Mouse (Mus musculus): ENCODE measurements around the gene Dcbld1. TPM values are rescaled to one million over a fixed set of nuclear protein-coding genes. Genes with fewer than 3 reads are reported as not detected.
"Not testable (repeated sequence)": the region's sequence is repeated elsewhere in the genome, so short reads cannot be mapped to it uniquely, and the experiment has no call there.

Gene Dcbld1
- polyA plus RNA-seq, 1 experiment from 2014 or later: 35.2 TPM

- 3% methylated on average over 1 of the region's 1 CpGs for WGBS
- H3K4me3 ChIP-seq: no peak overlapping the region
- no peaks in the 10 kb centered on the region for H3K27me3 ChIP-seq
- no peak overlapping the region for H3K4me2 ChIP-seq
- H3K36me3 ChIP-seq: peaks cover 13% of the 10 kb centered on the region
- no peak overlapping the region for H3K9ac ChIP-seq
- H3K9me3 ChIP-seq: no peaks in the 10 kb centered on the region
- no peak overlapping the region for H3K27ac ChIP-seq (replicated peaks)
- ATAC-seq (ENCODE audit: low read depth): no peak
- H3K4me1 ChIP-seq (replicated peaks): no peaks in the 10 kb centered on the region
Observed at GRCm38 (mm10) chr10:52331007-52331406, 97.6 kb downstream of the Dcbld1 start.

GRCm38 (mm10) chr10:52343324-52343723 is 109.9 kb downstream of the Dcbld1 start:
- not testable (repeated sequence) for H3K27me3 ChIP-seq; H3K9me3 ChIP-seq; H3K4me3 ChIP-seq; H3K27ac ChIP-seq (replicated peaks); H3K9ac ChIP-seq; H3K4me1 ChIP-seq (replicated peaks); H3K4me2 ChIP-seq; ATAC-seq (ENCODE audit: low read depth)
- 91% methylated on average over 4 of the region's 4 CpGs for WGBS
- peaks cover 77% of the 10 kb centered on the region for H3K36me3 ChIP-seq

- Histone ChIP-seq H3K27ac (replicated peaks) (no peak overlapping the region), H3K4me3 (no peak overlapping the region), H3K4me2 (no peak overlapping the region), H3K36me3 (peaks cover 64% of the 10 kb centered on the region), H3K4me1 (replicated peaks) (no peaks in the 10 kb centered on the region), H3K27me3 (no peaks in the 10 kb centered on the region), H3K9me3 (no peaks in the 10 kb centered on the region), H3K9ac (no peak overlapping the region)
- no peak for ATAC-seq (ENCODE audit: low read depth)
- 73% methylated on average over 9 of the region's 9 CpGs for WGBS
Observed at GRCm38 (mm10) chr10:52353184-52353583, 119.8 kb downstream of the Dcbld1 start.

- 94% methylated on average over 2 of the region's 2 CpGs for WGBS
- Histone ChIP-seq H3K27me3 (no peaks in the 10 kb centered on the region), H3K9me3 (no peaks in the 10 kb centered on the region), H3K36me3 (peaks cover 24% of the 10 kb centered on the region), H3K27ac (replicated peaks) (no peak within 1 kb of the TSS), H3K4me3 (no peak within 1 kb of the TSS), H3K9ac (no peak within 1 kb of the TSS), H3K4me2 (no peak within 1 kb of the TSS), H3K4me1 (replicated peaks) (no peaks in the 10 kb centered on the region)
- no peak for ATAC-seq (ENCODE audit: low read depth)
Observed at GRCm38 (mm10) chr10:52358467-52358866, 125.0 kb downstream of the Dcbld1 start, which contains the start of gene Gm26741. Gm26741 (plus strand) TSS chr10:52358767.

- Histone ChIP-seq H3K4me3 (no peak overlapping the region), H3K4me1 (replicated peaks) (no peaks in the 10 kb centered on the region), H3K36me3 (peaks cover 14% of the 10 kb centered on the region; the same call in 1 of the 2 replicates), H3K4me2 (no peak overlapping the region), H3K27ac (replicated peaks) (no peak overlapping the region), H3K27me3 (no peaks in the 10 kb centered on the region), H3K9me3 (no peaks in the 10 kb centered on the region), H3K9ac (no peak overlapping the region)
- 97% methylated on average over 4 of the region's 4 CpGs for WGBS
- ATAC-seq (ENCODE audit: low read depth): no peak
Observed at GRCm38 (mm10) chr10:52360241-52360735, 126.9 kb downstream of the Dcbld1 start.

GRCm38 (mm10) chr10:52360862-52361609 is 127.6 kb downstream of the Dcbld1 start:
- Histone ChIP-seq H3K9ac (no peak overlapping the region), H3K36me3 (peaks cover 8% of the 10 kb centered on the region; the same call in 1 of the 2 replicates), H3K4me1 (replicated peaks) (no peaks in the 10 kb centered on the region), H3K27me3 (no peaks in the 10 kb centered on the region), H3K9me3 (no peaks in the 10 kb centered on the region), H3K4me2 (no peak overlapping the region), H3K27ac (replicated peaks) (no peak overlapping the region), H3K4me3 (no peak overlapping the region)
- WGBS: 93% methylated on average over 9 of the region's 9 CpGs
- no peak for ATAC-seq (ENCODE audit: low read depth)

GRCm38 (mm10) chr10:52368376-52368775 is 135.0 kb downstream of the Dcbld1 start:
- Histone ChIP-seq H3K4me3 (no peak overlapping the region), H3K4me2 (no peak overlapping the region), H3K4me1 (replicated peaks) (no peaks in the 10 kb centered on the region), H3K36me3 (no peaks in the 10 kb centered on the region), H3K9me3 (no peaks in the 10 kb centered on the region), H3K9ac (no peak overlapping the region), H3K27me3 (no peaks in the 10 kb centered on the region), H3K27ac (replicated peaks) (no peak overlapping the region)
- ATAC-seq (ENCODE audit: low read depth): no peak
- 91% methylated on average over 4 of the region's 4 CpGs for WGBS

Other genes with a start within 250 kb of the Dcbld1 start
- gene Vgll2, start 211.1 kb upstream of the Dcbld1 start, polyA plus RNA-seq (2015; fragmentation: Nextera tagmentation; extraction: Ambion mirVana): 1.8 and 4.7 TPM in 2 replicates
- gene Ros1, start 38.4 kb upstream of the Dcbld1 start, polyA plus RNA-seq (2015; fragmentation: Nextera tagmentation; extraction: Ambion mirVana): not detected in 2 replicates
- not detected in 2 replicates for gene Gm26741, start 125.1 kb downstream of the Dcbld1 start, polyA plus RNA-seq (2015; fragmentation: Nextera tagmentation; extraction: Ambion mirVana)
- gene Gopc, start 148.5 kb downstream of the Dcbld1 start, polyA plus RNA-seq (2015; fragmentation: Nextera tagmentation; extraction: Ambion mirVana): 29.1 and 32.2 TPM in 2 replicates
- gene Nepn, start 155.4 kb downstream of the Dcbld1 start, polyA plus RNA-seq (2015; fragmentation: Nextera tagmentation; extraction: Ambion mirVana): not detected in 2 replicates
- gene Nus1, start 183.9 kb downstream of the Dcbld1 start, polyA plus RNA-seq (2015; fragmentation: Nextera tagmentation; extraction: Ambion mirVana): 15.6 and 19.0 TPM in 2 replicates